Mouse (Mus musculus): ENCODE results near the gene Ddx39b. TPM values are rescaled to one million over a fixed set of nuclear protein-coding genes. Genes with fewer than 3 reads are reported as not detected.
"Not testable (repeated sequence)": the region's sequence is repeated elsewhere in the genome, so short reads cannot be mapped to it uniquely, and the experiment has no call there.

Ddx39b gene
- polyA plus RNA-seq, 1 experiment from 2014 or later: 279 TPM

DNA sequence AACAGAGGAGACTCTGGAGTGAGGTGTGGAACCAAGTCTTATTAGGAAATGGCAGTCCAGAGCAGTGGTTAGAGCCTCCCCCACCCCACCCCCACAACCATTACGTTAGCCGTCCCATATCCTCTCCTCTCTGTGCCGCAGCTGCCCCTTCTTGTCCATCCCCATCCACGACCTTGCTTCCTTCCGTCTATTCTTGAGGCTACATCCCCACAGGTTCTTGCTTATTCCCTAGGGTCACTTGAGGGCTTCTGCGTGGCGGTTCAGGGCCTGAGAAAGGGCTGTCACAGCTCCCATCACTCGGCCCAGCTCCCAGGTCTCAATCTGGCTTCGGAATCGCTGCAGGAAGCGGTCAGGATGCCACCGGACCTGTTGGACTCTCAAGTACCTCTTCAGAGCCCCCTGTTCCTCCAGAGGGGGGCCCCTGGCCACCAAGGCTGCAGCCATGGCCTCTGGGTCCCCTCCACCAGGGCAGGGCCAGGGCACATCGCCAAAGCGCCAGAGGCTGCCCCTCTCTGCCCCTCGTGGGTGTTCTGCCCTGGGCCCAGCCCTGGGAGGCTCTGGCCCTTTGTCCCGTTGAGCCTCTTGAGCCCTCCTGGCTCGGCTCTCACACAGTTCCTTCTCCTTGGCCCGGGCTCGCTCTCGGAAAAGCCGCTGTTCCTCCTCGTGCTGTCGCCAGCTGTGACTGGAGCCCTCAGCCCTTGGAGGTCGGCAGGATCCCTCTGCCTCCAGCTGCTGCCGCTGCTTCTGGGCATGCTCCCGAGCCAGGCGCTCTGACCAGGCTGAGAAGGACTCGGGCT lies 21.2 kb upstream of the Ddx39b start, which contains the start of gene Gm16181:
Gene Gm16181 (plus strand): TSS at position 679 of the 797 bp plus-strand sequence.
- ATAC-seq (ENCODE audit: extremely low read depth, insufficient number of reproducible peaks, low FRiP score, low TSS enrichment): no peak
- Histone ChIP-seq H3K9me3 (no peaks in the 10 kb centered on the region), H3K4me3 (no peak within 1 kb of the TSS), H3K4me2 (no peak within 1 kb of the TSS), H3K36me3 (peaks cover 38% of the 10 kb centered on the region), H3K27me3 (replicated peaks) (no peaks in the 10 kb centered on the region), H3K4me1 (peaks cover 34% of the 10 kb centered on the region), H3K9ac (peak within 1 kb of the TSS; percentile 8; the same call in 1 of the 2 replicates), H3K27ac (replicated peaks) (peak within 1 kb of the TSS; percentile 72)
- WGBS: 69% methylated on average over 28 of the region's 28 CpGs

DNA sequence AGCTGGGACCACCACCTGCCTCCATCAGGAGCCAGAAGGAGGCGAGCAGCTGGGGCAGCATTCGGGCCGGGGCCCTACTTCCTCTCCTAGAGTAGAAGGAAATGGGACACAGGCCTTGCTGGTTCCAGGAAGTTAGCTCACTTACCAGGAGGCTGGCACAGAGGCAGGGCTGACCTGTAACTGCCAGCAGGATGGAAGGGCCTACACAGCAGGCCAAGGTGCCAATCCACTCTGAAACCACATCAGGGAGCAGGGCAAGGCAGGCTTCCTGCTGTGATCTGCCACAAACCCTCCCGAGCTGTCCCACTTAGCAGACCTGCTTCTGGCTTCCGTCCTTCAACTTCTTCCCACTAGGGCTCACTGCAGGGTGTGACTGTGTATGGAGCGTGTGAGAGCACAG lies 19.2 kb upstream of the Ddx39b start:
- Histone ChIP-seq H3K4me3 (no peak overlapping the region), H3K4me1 (peaks cover 43% of the 10 kb centered on the region), H3K9me3 (no peaks in the 10 kb centered on the region), H3K36me3 (peaks cover 48% of the 10 kb centered on the region), H3K4me2 (no peak overlapping the region), H3K27me3 (replicated peaks) (no peaks in the 10 kb centered on the region), H3K27ac (replicated peaks) (peak overlapping the region; percentile 28; the same call in 1 of the 2 replicates), H3K9ac (0 out of 2 replicates have a peak overlapping the region, but pooled peaks have one; percentile 47)
- no peak for ATAC-seq (ENCODE audit: extremely low read depth, insufficient number of reproducible peaks, low FRiP score, low TSS enrichment)
- WGBS: 60% methylated on average over 6 of the region's 6 CpGs

DNA sequence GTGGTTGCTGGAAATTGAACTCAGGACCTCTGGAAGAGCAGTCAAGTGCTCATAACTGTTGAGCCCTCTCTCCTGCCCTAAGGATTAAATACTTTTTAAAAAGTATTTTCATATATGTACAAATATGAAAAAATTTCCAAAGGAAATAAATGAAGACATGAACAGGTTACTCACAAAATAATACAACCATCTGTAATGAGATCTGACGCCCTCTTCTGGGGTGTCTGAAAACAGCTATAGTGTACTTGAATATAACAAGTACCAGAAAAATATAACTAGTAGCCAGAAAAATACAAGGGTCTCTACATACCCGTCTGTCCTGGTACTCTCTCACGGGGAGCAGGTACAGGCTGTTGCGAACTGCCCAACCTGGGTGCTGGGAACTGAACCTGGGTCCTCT lies 16.9 kb upstream of the Ddx39b start:
- no peaks in the 10 kb centered on the region for H3K9me3 ChIP-seq
- H3K4me1 ChIP-seq: peaks cover 28% of the 10 kb centered on the region
- no peak overlapping the region for H3K27ac ChIP-seq (replicated peaks)
- H3K9ac ChIP-seq: no peak overlapping the region
- ATAC-seq (ENCODE audit: extremely low read depth, insufficient number of reproducible peaks, low FRiP score, low TSS enrichment): no peak
- no peak overlapping the region for H3K4me2 ChIP-seq
- peaks cover 68% of the 10 kb centered on the region for H3K36me3 ChIP-seq
- H3K4me3 ChIP-seq: no peak overlapping the region
- H3K27me3 ChIP-seq (replicated peaks): no peaks in the 10 kb centered on the region
- WGBS: 91% methylated on average over 4 of the region's 4 CpGs

DNA sequence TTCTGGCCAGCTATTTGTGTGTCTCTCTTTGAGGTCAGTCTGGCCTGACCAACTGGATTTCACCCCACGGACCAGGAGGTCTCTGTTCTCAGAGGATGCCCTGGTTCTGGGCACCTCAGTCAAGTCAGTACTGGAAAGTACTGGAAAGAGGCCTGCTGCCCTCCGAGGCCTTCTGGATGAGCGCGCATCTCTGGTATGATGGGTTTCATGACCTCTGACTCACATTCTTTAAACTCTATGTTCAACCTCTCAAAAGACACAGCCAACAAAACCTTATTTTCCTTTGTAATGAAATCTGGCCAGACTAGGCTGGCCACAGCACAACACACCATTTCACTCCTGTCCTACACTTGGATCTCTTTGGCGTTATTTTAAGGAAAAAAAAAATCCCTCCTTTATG lies 16.1 kb upstream of the Ddx39b start:
- H3K4me1 ChIP-seq: peaks cover 20% of the 10 kb centered on the region
- H3K36me3 ChIP-seq: peaks cover 68% of the 10 kb centered on the region
- H3K27me3 ChIP-seq (replicated peaks): no peaks in the 10 kb centered on the region
- no peak overlapping the region for H3K9ac ChIP-seq
- H3K27ac ChIP-seq (replicated peaks): no peak overlapping the region
- no peaks in the 10 kb centered on the region for H3K9me3 ChIP-seq
- WGBS: 88% methylated on average over 5 of the region's 5 CpGs
- H3K4me2 ChIP-seq: no peak overlapping the region
- H3K4me3 ChIP-seq: no peak overlapping the region
- ATAC-seq (ENCODE audit: extremely low read depth, insufficient number of reproducible peaks, low FRiP score, low TSS enrichment): no peak

DNA sequence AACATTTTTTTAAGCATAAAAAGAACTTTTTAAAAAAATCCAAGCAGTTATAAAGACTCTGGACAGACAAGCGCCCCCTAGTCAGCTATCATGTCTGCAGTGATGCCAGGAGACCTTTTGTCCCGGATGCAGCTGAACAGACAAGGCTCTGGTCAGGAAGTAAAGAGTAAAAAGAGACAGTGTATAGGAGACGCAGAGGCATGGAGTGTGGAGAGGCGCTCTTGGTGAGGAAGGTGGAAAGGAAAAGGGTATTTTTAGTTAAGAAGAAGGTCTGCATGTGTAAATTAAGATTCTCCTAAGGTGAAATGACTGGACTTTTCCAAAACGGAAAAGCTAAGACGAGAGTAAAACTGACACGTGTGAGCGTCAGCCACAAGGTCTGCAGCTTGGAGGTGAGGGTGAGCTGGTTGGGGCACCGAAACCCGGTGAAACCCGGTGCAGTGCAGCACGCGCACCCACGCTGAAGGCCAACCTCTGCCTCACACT lies 14.9 kb upstream of the Ddx39b start:
- 71% methylated on average over 14 of the region's 14 CpGs for WGBS
- no peak overlapping the region for H3K9ac ChIP-seq
- peaks cover 69% of the 10 kb centered on the region for H3K36me3 ChIP-seq
- no peaks in the 10 kb centered on the region for H3K27me3 ChIP-seq (replicated peaks)
- H3K9me3 ChIP-seq: no peaks in the 10 kb centered on the region
- H3K27ac ChIP-seq (replicated peaks): peak overlapping the region; percentile 36; the same call in 1 of the 2 replicates
- peaks cover 13% of the 10 kb centered on the region for H3K4me1 ChIP-seq
- ATAC-seq (ENCODE audit: extremely low read depth, insufficient number of reproducible peaks, low FRiP score, low TSS enrichment): no peak
- H3K4me3 ChIP-seq: no peak overlapping the region
- no peak overlapping the region for H3K4me2 ChIP-seq

DNA sequence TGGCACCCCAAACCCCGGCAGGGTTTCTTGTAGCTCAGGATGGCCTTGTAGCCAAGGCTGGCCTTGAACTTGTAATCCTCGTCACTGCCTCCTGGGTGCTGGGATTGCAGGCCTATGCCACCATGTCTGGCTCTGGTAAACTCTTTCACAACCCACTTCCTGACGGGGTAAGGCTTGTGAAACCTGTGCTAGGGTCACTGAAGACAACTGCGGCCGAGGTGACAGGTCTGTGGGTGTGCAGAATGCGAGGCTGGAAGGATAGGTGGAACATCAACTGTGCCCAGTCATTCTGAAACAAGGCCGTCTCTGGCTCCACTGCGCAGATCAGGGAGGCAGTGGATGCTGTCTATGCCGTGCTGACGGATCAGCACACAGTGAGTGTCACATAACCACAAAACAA lies 10.5 kb upstream of the Ddx39b start:
- no peak for ATAC-seq (ENCODE audit: extremely low read depth, insufficient number of reproducible peaks, low FRiP score, low TSS enrichment)
- Histone ChIP-seq H3K27me3 (replicated peaks) (no peaks in the 10 kb centered on the region), H3K4me2 (no peak overlapping the region), H3K36me3 (peaks cover 59% of the 10 kb centered on the region), H3K9ac (no peak overlapping the region; the same call in 1 of the 2 replicates), H3K4me1 (peaks cover 42% of the 10 kb centered on the region), H3K27ac (replicated peaks) (no peak overlapping the region), H3K4me3 (no peak overlapping the region), H3K9me3 (no peaks in the 10 kb centered on the region)
- 87% methylated on average over 10 of the region's 10 CpGs for WGBS

DNA sequence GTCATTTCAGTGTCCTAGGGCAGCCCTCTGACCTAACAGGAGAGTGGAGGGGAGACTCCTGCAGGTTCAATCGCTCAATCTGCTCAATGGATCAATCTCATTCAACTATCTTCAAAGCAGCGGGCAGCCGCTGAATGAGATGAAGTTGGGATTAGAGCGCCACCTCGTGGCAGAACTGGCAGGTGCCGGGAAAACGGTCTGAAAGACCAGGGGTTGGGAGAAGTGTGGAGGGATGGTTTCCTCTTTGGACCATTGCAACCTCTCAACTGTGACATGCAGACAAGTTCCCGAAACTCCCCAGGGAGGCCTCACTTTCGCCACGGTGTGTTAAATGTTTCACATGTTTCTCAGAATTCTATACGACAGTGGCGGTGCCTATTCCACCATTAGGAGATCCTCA lies 9.5 kb upstream of the Ddx39b start:
- Histone ChIP-seq H3K4me2 (peak overlapping the region; percentile 25; the same call in 1 of the 2 replicates), H3K36me3 (peaks cover 55% of the 10 kb centered on the region), H3K27ac (replicated peaks) (no peak overlapping the region), H3K9me3 (no peaks in the 10 kb centered on the region), H3K4me1 (peaks cover 37% of the 10 kb centered on the region), H3K9ac (peak overlapping the region; percentile 38), H3K27me3 (replicated peaks) (no peaks in the 10 kb centered on the region), H3K4me3 (no peak overlapping the region)
- ATAC-seq (ENCODE audit: extremely low read depth, insufficient number of reproducible peaks, low FRiP score, low TSS enrichment): no peak
- 13% methylated on average over 12 of the region's 12 CpGs for WGBS

DNA sequence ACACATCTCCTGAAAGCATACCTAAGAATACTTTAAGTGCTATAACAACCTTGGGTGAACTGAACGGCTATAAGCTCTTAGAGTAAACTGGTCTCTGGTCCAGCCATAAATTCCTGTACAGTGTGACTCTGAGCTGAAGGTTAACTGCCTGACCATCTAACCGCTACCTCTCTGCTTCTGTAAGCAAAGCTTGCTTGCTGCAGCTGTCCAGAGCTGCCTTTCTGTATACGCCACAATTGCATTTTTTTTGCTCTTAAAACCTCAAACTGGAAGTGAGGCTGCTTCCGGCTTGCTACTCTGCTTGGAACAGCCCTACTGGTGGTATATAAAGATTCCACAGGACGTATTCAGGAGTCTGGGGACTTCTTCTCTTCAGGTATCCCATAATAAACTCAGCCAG lies 8.9 kb upstream of the Ddx39b start:
- Histone ChIP-seq H3K27ac (replicated peaks) (peak overlapping the region; percentile 98), H3K4me3 (no peak overlapping the region), H3K36me3 (peaks cover 53% of the 10 kb centered on the region), H3K4me1 (peaks cover 37% of the 10 kb centered on the region), H3K27me3 (replicated peaks) (no peaks in the 10 kb centered on the region), H3K9me3 (no peaks in the 10 kb centered on the region), H3K9ac (peak overlapping the region; percentile 94; the same call in 1 of the 2 replicates), H3K4me2 (0 out of 2 replicates have a peak overlapping the region, but pooled peaks have one; percentile 25)
- 75% methylated on average over 5 of the region's 5 CpGs for WGBS
- ATAC-seq (ENCODE audit: extremely low read depth, insufficient number of reproducible peaks, low FRiP score, low TSS enrichment): no peak

DNA sequence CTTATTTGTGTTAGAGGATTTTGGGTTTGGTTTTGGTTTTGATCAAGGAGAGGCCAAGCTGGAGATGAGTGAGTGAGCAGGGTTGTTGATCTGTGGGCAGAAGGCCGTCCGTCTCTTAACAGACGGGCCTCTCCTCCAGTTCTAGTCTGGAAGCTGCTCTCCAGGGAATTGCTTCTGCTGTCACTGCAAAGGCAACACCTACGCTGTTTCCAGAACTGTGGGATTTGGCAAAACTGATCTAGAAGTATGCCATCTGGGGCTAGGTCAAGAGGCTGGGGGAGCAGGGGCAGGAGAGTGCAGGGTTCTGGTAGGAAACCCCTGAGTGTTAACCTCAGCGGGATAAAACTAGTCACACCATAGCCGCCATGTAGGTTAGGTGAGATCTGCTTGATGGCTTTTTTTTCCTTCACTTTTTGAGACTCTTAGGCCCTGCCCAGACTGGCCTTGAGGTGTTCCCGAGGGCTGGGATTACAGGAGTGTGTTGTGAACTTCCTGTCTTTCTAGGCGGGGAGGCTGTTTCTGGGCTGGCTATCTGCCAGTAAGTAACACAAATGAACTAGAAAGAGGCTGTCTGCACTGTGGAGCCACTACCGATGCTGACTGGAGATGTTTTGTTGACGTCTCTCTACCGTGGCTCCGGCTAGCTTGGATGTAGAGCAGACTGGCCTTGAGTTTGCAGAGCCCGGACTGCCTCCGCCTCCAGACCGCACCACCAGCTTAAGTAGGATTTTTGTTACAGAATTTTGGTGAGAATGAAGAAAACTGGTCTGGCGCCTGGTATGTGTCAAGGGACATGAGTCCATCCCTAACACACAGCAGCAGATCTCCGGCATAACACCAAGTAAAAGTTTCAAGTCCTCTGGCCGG lies 8.2 kb upstream of the Ddx39b start, which contains the start of gene Atp6v1g2:
Gene Atp6v1g2 (plus strand): TSS at position 547 of the 867 bp plus-strand sequence.
- H3K9ac ChIP-seq: peak within 1 kb of the TSS; percentile 94
- WGBS: 53% methylated on average over 18 of the region's 18 CpGs
- peak within 1 kb of the TSS; percentile 74 for H3K4me3 ChIP-seq
- H3K27ac ChIP-seq (replicated peaks): peak within 1 kb of the TSS; percentile 98
- peaks cover 37% of the 10 kb centered on the region for H3K4me1 ChIP-seq
- no peaks in the 10 kb centered on the region for H3K27me3 ChIP-seq (replicated peaks)
- peak within 1 kb of the TSS; percentile 91 for H3K4me2 ChIP-seq
- H3K9me3 ChIP-seq: no peaks in the 10 kb centered on the region
- H3K36me3 ChIP-seq: peaks cover 47% of the 10 kb centered on the region
- no peak for ATAC-seq (ENCODE audit: extremely low read depth, insufficient number of reproducible peaks, low FRiP score, low TSS enrichment)

DNA sequence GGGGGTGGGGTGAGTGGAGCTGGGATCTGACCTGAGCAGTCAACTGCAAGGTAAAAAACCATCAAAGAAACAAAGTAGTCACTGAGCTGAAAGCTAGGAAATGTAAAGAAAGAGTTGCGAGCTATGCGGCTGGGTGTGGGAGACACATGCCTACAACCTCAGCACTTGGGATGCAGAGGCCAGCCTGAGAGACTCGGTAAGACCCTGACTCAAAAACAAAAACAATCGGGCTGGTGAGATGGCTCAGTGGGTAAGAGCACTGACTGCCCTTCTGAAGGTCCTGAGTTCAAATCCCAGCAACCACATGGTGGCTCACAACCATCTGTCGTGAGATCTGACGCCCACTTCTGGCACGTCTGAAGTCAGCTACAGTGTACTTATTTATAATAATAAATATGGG lies 7.5 kb upstream of the Ddx39b start:
- H3K27me3 ChIP-seq (replicated peaks); H3K9me3 ChIP-seq; ATAC-seq (ENCODE audit: extremely low read depth, insufficient number of reproducible peaks, low FRiP score, low TSS enrichment): not testable (repeated sequence)
- WGBS: 76% methylated on average over 7 of the region's 7 CpGs
- Histone ChIP-seq H3K27ac (replicated peaks) (peak overlapping the region; percentile 98), H3K4me1 (peaks cover 37% of the 10 kb centered on the region), H3K36me3 (peaks cover 40% of the 10 kb centered on the region), H3K4me2 (peak overlapping the region; percentile 91), H3K4me3 (peak overlapping the region; percentile 74), H3K9ac (peak overlapping the region; percentile 94)

DNA sequence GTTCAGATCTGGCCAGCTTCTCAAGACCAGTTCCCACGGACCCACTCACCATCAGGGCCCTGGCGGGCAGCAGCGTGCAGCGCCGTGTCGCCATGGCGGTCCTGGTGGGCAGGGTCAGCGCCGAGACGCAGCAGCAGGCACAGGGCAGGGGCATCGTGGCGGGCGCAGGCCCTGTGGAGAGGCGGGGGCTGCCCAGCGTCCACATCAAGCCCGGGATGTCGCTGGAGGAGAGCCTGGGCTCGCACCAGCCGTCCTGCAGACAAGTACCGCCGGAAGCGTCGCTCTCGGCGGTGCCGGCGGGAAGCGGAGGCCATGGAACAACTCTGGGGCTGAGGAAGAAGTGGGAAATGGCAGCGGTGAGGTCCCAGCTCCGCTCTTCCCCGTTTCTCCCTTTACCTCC lies 6.6 kb upstream of the Ddx39b start:
- H3K27ac ChIP-seq (replicated peaks): peak overlapping the region; percentile 98
- H3K36me3 ChIP-seq: peaks cover 32% of the 10 kb centered on the region
- no peak for ATAC-seq (ENCODE audit: extremely low read depth, insufficient number of reproducible peaks, low FRiP score, low TSS enrichment)
- H3K4me3 ChIP-seq: peak overlapping the region; percentile 74
- peak overlapping the region; percentile 94 for H3K9ac ChIP-seq
- H3K4me2 ChIP-seq: peak overlapping the region; percentile 91
- 2% methylated on average over 30 of the region's 31 CpGs for WGBS
- H3K27me3 ChIP-seq (replicated peaks): no peaks in the 10 kb centered on the region
- H3K9me3 ChIP-seq: no peaks in the 10 kb centered on the region
- peaks cover 40% of the 10 kb centered on the region for H3K4me1 ChIP-seq
